8 mouse cellular contexts compared by ENCODE assay signal in genomic region chr3:73708410-73708714, GRCm38 (mm10). TPM values are rescaled to one million over a fixed set of nuclear protein-coding genes. Genes with fewer than 3 reads are reported as not detected.
A peak's percentile ranks its signal among the peaks of the same experiment; 100 is the strongest.
DNase-seq lines count a peak whose midpoint lies in the region; ATAC-seq and TF ChIP-seq lines count a peak whose summit lies in the region.

Gene Bche, minus strand, starts transcription at chr3:73708415.

- H3K36me3 ChIP-seq in forebrain, embryonic 14.5 days (ENCODE audit: control insufficient read depth, insufficient read depth, low read length) = no peaks in the 10 kb centered on the region
- no peaks in the 10 kb centered on the region for H3K36me3 ChIP-seq in intestine, embryonic 14.5 days (ENCODE audit: control insufficient read depth, insufficient read depth, low read length)
- no peaks in the 10 kb centered on the region for H3K36me3 ChIP-seq in neural tube, embryonic 13.5 days

- 0 out of 2 replicates have a peak, but pooled peaks have one; percentile 12 for ATAC-seq in forebrain, embryonic 14.5 days
- ATAC-seq in intestine, embryonic 14.5 days (replicated peaks; ENCODE audit: low FRiP score, low TSS enrichment, low read depth) = no peak
- no peak for ATAC-seq in neural tube, embryonic 13.5 days (ENCODE audit: low read depth)

- 18% methylated on average over 10 of the region's 10 CpGs for WGBS in forebrain, embryonic 14.5 days
- 11% methylated on average over 10 of the region's 10 CpGs for WGBS in intestine, embryonic 14.5 days
- 18% methylated on average over 10 of the region's 10 CpGs for WGBS in neural tube, embryonic 13.5 days

- no peak for TF ChIP-seq CTCF in left cerebral cortex, adult 2 months (IDR thresholded peaks at IDR 0.05)

- peak within 1 kb of the TSS; percentile 59 for H3K4me2 ChIP-seq in forebrain, embryonic 14.5 days (ENCODE audit: low read length)
- peak within 1 kb of the TSS; percentile 62 for H3K4me2 ChIP-seq in intestine, embryonic 14.5 days (ENCODE audit: low read length)
- H3K4me2 ChIP-seq in neural tube, embryonic 13.5 days = peak within 1 kb of the TSS; percentile 68

- H3K9me3 ChIP-seq in forebrain, embryonic 14.5 days (replicated peaks; ENCODE audit: control insufficient read depth, low read length) = no peaks in the 10 kb centered on the region
- H3K9me3 ChIP-seq in intestine, embryonic 14.5 days (ENCODE audit: control insufficient read depth, low read length) = no peaks in the 10 kb centered on the region
- H3K9me3 ChIP-seq in neural tube, embryonic 13.5 days = no peaks in the 10 kb centered on the region

- no peaks in the 10 kb centered on the region for H3K4me1 ChIP-seq in forebrain, embryonic 14.5 days (ENCODE audit: control insufficient read depth, insufficient read depth, low read length)
- no peaks in the 10 kb centered on the region for H3K4me1 ChIP-seq in intestine, embryonic 14.5 days (replicated peaks; ENCODE audit: control insufficient read depth, insufficient read depth, low read length)
- peaks cover 6% of the 10 kb centered on the region; the same call in 1 of the 2 replicates for H3K4me1 ChIP-seq in neural tube, embryonic 13.5 days (replicated peaks)

- H3K4me3 ChIP-seq in left cerebral cortex, adult 2 months = peak within 1 kb of the TSS; percentile 40
- H3K4me3 ChIP-seq in forebrain, embryonic 14.5 days (ENCODE audit: low read depth, low read length) = peak within 1 kb of the TSS; percentile 29
- H3K4me3 ChIP-seq in intestine, embryonic 14.5 days (ENCODE audit: low read depth, low read length) = peak within 1 kb of the TSS; percentile 45
- peak within 1 kb of the TSS; percentile 42 for H3K4me3 ChIP-seq in neural tube, embryonic 13.5 days

- H3K27me3 ChIP-seq in forebrain, embryonic 14.5 days (replicated peaks; ENCODE audit: control insufficient read depth, insufficient read depth, low read length) = no peaks in the 10 kb centered on the region
- no peaks in the 10 kb centered on the region for H3K27me3 ChIP-seq in intestine, embryonic 14.5 days (replicated peaks; ENCODE audit: control insufficient read depth, insufficient read depth, low read length)
- H3K27me3 ChIP-seq in neural tube, embryonic 13.5 days = no peaks in the 10 kb centered on the region

- H3K9ac ChIP-seq in forebrain, embryonic 14.5 days (ENCODE audit: low read length) = peak within 1 kb of the TSS; percentile 51; the same call in 1 of the 2 replicates
- H3K9ac ChIP-seq in intestine, embryonic 14.5 days (ENCODE audit: low read length) = peak within 1 kb of the TSS; percentile 49
- H3K9ac ChIP-seq in neural tube, embryonic 13.5 days = peak within 1 kb of the TSS; percentile 64

- H3K27ac ChIP-seq in left cerebral cortex, adult 2 months = peak within 1 kb of the TSS; percentile 28; the same call in 1 of the 2 replicates
- no peak within 1 kb of the TSS for H3K27ac ChIP-seq in forebrain, embryonic 14.5 days (ENCODE audit: low read depth, low read length)
- 0 out of 2 replicates have a peak within 1 kb of the TSS, but pooled peaks have one; percentile 33 for H3K27ac ChIP-seq in intestine, embryonic 14.5 days (ENCODE audit: low read depth)
- no peak within 1 kb of the TSS for H3K27ac ChIP-seq in neural tube, embryonic 13.5 days (replicated peaks)

- DNase-seq in left cerebral cortex, adult 2 months (ENCODE audit: extremely low spot score in 1 of 2, low spot score in 2 of 2) = no peak
- DNase-seq in left cerebral cortex, postnatal 14 days (ENCODE audit: low spot score in 2 of 2) = no peak
- DNase-seq in forebrain, embryonic 14.5 days (ENCODE audit: low spot score) = no peak
- no peak for DNase-seq in intestine, embryonic 14.5 days (ENCODE audit: low spot score)
- no peak for DNase-seq in adrenal gland, adult (ENCODE audit: inconsistent age in 2 of 2, low spot score in 1 of 2)
- DNase-seq in adrenal gland, postnatal 4 days (ENCODE audit: low spot score in 2 of 2) = no peak
- DNase-seq in left cerebral cortex, postnatal 25 days (ENCODE audit: low spot score in 2 of 2) = no peak

- intact Hi-C loops in left cerebral cortex, adult 2 months (cut with DNase I) = no loop called here
- intact Hi-C loops in left cerebral cortex, postnatal 14 days (cut with DNase I) = no loop called here
- intact Hi-C loops in left cerebral cortex, postnatal 25 days (cut with DNase I) = no loop called here

RNA-seq across cellular contexts. Expression of gene Bche, which starts in this region (rescaled TPM):
- 1 to 10 TPM; 2.6 to 2.7 TPM for total RNA-seq in left cerebral cortex, adult 2 months (2021)
- total RNA-seq in left cerebral cortex, postnatal 14 days (2021) = 1 to 10 TPM; 3.3 to 3.4 TPM
- 1.3 and 1.7 TPM in 2 replicates for polyA plus RNA-seq in forebrain, embryonic 14.5 days (2014; fragmentation: Nextera tagmentation; extraction: Ambion mirVana)
- polyA plus RNA-seq in intestine, embryonic 14.5 days (2014; fragmentation: Nextera tagmentation; extraction: Ambion mirVana) = 6.1 and 7.0 TPM in 2 replicates
- polyA plus RNA-seq in neural tube, embryonic 13.5 days (2015; fragmentation: Nextera tagmentation; extraction: Ambion mirVana) = 3.7 and 4.4 TPM in 2 replicates
- total RNA-seq in adrenal gland, postnatal 4 days (2021) = 1 to 10 TPM; 4.7 to 9.3 TPM
- 1 to 10 TPM; 2.0 to 3.1 TPM for total RNA-seq in left cerebral cortex, postnatal 25 days (2021)

Comparison
In these comparisons a context has a peak if more than half of its experiments do, and no peak if none do; other contexts are left out.
1. H3K27ac ChIP-seq: peak in left cerebral cortex, adult 2 months (single experiment) and intestine, embryonic 14.5 days (single experiment); none in forebrain, embryonic 14.5 days (single experiment) and neural tube, embryonic 13.5 days (single experiment).
2. Peak in every context shown above with its lines, with median percentiles within 50 percentile points of each other: H3K4me3 ChIP-seq, H3K4me2 ChIP-seq and H3K9ac ChIP-seq.